Mouse (Mus musculus): ENCODE results near the gene Olfr427. TPM values are rescaled to one million over a fixed set of nuclear protein-coding genes. Genes with fewer than 3 reads are reported as not detected.
"Not testable (repeated sequence)": the region's sequence is repeated elsewhere in the genome, so short reads cannot be mapped to it uniquely, and the experiment has no call there.

Olfr427 gene
- not detected for polyA plus RNA-seq (2017; shearing (Covaris generic))

GRCm38 (mm10) chr1:174096591-174096990, at the start of gene Olfr427:
Olfr427 (plus strand) TSS chr1:174096891.
- no peak for ATAC-seq

DNA sequence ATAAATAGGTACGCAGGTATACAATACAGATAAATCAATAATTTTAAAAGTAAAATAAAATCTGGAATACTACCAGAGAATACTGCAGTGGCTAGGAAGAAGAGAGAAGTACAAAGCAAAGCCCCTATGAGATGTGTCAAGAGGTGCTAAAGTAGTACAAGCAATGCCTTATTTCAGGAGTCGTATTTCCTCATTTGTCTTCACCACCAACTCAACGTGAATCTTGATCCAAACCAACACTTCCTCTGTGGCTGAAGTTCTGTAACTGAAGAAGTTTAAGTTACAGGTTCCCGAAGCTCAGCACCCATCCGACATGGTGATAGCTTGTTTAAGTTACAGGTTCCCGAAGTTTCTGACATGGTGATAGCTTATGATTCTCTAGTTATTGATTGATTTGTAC, 48.5 kb upstream of the Olfr427 start:
- not testable (repeated sequence) for ATAC-seq

DNA sequence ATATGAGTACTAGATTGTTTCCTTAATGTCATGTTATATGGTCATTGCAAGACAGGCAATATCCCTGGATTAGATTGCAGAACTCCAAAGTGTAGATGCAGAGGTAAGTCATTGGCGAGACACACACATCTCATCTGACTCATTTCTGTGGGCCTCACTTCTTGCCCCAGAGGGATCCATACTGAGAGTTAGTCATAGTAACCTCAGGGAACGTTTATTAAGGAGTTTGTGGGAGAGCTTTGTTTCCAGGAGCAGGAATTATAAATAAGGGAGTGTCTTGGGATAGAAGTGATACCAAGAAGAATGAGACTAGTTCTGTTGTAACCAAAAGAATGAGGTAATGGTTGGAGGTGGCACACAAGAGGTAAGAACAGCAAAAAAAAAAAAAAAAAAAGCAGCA, 47.8 kb upstream of the Olfr427 start, which contains the start of gene Olfr432:
TSS of gene Olfr432 (plus strand) at position 313 of the 400 bp plus-strand sequence.
- ATAC-seq: no peak

DNA sequence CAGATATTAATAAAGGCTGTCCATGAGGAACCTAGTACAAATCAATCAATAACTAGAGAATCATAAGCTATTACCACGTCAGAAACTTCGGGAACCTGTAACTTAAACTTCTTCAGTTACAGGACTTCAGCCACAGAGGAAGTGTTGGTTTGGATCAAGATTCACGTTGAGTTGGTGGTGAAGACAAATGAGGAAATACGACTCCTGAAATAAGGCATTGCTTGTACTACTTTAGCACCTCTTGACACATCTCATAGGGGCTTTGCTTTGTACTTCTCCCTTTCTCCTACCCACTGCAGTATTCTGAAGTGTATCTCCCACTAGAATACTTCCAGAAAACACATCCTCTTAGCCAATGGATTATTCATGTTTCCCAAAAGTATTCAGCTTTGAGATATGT, 47.3 kb upstream of the Olfr427 start:
- ATAC-seq: not testable (repeated sequence)

DNA sequence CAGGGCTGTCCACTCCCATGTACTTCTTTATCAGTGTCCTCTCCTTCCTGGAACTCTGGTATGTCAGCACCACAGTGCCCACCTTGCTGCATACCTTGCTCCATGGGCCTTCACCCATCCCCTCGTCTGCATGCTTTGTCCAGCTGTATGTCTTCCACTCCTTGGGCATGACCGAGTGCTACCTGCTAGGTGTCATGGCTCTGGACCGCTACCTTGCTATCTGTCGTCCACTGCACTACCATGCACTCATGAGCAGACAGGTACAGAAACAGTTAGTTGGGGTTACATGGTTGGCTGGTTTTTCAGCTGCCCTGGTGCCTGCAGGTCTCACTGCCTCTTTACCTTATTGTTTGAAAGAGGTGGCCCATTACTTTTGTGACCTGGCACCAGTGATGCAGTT, 46.2 kb upstream of the Olfr427 start:
- ATAC-seq: no peak

GRCm38 (mm10) chr1:174051515-174051914, 45.2 kb upstream of the Olfr427 start:
- no peak for ATAC-seq

DNA sequence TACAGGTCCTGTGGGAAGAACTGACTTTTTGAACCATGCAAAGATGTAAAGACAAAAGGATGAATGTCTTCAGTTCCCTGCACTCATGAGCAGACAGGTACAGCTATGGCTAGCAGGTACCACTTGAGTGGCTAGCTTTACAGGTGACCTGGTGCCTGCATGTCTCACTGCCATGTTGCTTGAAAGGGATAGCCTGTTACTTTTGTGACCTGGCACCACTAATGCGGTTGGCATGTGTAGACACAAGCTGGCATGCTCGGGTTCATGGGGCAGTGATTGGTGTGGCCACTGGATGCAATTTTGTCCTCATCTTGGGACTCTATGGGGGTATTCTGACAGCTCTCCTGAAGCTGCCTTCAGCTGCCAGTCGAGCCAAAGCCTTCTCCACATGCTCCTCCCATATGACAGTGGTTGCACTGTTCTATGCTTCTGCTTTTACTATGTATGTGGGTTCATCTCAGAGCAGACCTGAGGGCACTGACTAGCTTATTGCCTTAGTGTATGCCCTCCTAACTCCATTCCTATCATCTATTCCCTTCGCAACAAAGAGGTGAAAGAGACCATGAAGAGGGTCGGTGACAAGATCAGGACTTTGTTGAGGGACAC, 44.7 kb upstream of the Olfr427 start:
- no peak for ATAC-seq

GRCm38 (mm10) chr1:174052981-174053380, 43.7 kb upstream of the Olfr427 start:
- ATAC-seq: no peak

DNA sequence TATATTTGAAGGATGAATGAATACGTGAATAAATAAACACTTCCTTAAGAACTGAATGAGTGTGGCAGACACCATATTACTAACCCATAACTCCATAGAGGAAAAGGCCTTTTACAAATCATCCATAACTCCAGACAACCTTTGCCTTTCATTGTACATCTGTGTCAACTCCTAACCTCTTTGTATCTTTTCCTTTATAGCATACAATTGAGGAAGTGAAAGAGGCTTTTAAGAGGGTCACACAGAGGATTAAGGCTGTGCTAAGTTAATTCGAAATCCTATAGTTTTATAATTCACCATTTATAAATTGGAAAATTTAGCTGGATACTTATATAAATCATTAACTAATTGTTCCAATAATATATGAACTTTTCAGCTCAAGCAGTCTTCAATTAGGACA, 41.4 kb upstream of the Olfr427 start:
- no peak for ATAC-seq

DNA sequence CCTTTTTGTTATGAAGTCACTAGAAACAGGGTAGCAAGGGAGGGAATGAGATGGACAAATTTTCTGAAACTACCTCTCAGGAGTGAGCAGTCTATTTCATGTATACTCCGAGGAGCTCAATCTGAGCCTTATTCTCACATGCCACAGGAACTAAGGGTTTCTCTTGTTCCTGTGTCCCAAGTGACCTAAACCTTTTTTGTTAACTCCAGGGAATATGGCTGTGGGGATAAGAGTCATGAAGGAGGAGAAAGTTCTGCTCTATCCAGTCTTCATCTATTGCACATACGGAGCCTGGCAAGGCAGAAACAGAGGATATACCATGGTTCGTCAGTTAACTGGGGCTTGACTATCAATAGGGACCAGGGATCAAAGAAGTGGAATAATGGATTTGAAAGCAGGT, 30.4 kb upstream of the Olfr427 start, which contains the start of gene Olfr430:
TSS of gene Olfr430 (plus strand) at position 301 of the 400 bp plus-strand sequence.
- ATAC-seq: no peak

GRCm38 (mm10) chr1:174084031-174084430, 12.7 kb upstream of the Olfr427 start, which contains the start of gene Olfr429:
Olfr429 (plus strand) TSS chr1:174084331.
- ATAC-seq: no peak

DNA sequence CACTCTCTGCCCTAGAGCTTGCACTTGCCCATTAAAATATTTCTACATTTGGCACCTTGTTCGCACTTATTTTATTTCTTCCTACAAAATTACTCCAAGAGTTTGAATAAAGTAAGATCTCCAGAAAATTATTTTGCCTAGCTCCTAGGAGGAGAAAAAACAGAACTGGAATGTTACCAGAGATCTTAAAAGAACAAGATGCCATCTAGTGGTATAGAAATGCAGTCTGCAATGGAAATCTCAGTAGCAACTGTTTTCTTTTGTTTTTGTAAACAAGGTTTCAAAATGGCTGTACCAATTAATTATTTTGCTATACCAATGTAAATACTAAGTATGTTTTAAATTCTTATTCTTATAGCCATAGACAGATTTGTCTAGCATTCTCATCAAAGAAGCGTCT, 7.0 kb downstream of the Olfr427 start:
- no peak for ATAC-seq

- no peak for ATAC-seq
Observed at GRCm38 (mm10) chr1:174121062-174121461, 24.4 kb downstream of the Olfr427 start, which contains the start of gene Olfr231. Olfr231 (minus strand) TSS chr1:174121162.

DNA sequence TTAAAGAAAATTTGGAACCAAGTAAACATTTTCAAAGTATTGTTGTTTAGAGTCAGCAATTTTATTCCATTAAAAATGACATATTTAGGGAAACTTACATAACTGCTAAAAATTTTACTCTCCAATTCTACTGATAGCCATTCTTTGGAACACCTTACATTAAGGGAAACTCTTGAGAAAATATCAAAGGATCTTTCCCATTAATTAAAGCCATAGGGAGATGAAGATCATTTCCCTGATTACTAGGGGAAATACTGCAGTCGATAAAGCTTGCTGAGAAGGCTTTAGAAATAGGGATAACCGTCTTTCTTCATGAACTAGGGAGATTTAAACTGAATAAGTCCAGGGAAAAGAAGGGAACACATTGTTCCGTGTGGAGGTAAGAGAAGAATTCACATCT, 34.5 kb downstream of the Olfr427 start, which contains the start of gene Olfr424:
TSS of gene Olfr424 (plus strand) at position 301 of the 400 bp plus-strand sequence.
- no peak for ATAC-seq

DNA sequence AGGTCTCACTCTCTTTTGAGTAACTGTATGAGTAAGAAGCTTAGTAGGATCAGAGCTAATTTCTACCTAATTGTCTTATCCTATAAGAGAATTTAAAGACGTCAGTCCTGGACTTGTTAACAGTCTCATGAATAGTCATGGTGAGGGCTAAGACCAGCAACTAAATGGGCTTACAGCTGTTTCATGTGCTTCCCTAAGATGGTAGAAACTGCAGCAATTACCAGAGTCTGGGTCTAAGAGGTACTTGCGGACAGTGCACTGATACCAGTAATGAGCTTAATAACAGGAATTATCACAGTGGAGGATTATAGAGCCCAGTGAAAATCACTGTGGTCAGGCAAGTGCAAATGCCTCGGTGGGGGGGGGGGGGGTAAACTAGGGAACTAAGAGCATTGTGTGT, 35.3 kb downstream of the Olfr427 start:
- no peak for ATAC-seq

GRCm38 (mm10) chr1:174141384-174141783, 44.7 kb downstream of the Olfr427 start:
- no peak for ATAC-seq

- no peak for ATAC-seq
Observed at GRCm38 (mm10) chr1:174146696-174147095, 50.0 kb downstream of the Olfr427 start.

- no peak for ATAC-seq
Observed at GRCm38 (mm10) chr1:174149289-174149688, 52.6 kb downstream of the Olfr427 start.

Other genes starting within 250 kb of the Olfr427 start
- 1 to 10 TPM; 3.1 to 3.2 TPM for gene Ifi211, start 183.8 kb upstream of the Olfr427 start, polyA plus RNA-seq (2017; shearing (Covaris generic))
- gene Mndal, start 154.4 kb upstream of the Olfr427 start, polyA plus RNA-seq (2017; shearing (Covaris generic)): 100 to 1,000 TPM; 388 to 517 TPM
- gene Ifi203, start 154.2 kb upstream of the Olfr427 start, polyA plus RNA-seq (2017; shearing (Covaris generic)): 100 to 1,000 TPM; 295 to 386 TPM
- gene Ifi202b, start 114.1 kb upstream of the Olfr427 start, polyA plus RNA-seq (2017; shearing (Covaris generic)): not detected
- not detected for gene Ifi205, start 65.1 kb upstream of the Olfr427 start, polyA plus RNA-seq (2017; shearing (Covaris generic))
- gene Olfr433, start 56.2 kb upstream of the Olfr427 start, polyA plus RNA-seq (2017; shearing (Covaris generic)): under 1 TPM in 1 of 2 experiments, not detected in 1; 0.15 TPM
- not detected for gene Olfr432, start 47.7 kb upstream of the Olfr427 start, polyA plus RNA-seq (2017; shearing (Covaris generic))
- gene Olfr430, start 30.3 kb upstream of the Olfr427 start, polyA plus RNA-seq (2017; shearing (Covaris generic)): not detected
- not detected for gene Olfr429, start 12.6 kb upstream of the Olfr427 start, polyA plus RNA-seq (2017; shearing (Covaris generic))
- gene Olfr231, start 24.3 kb downstream of the Olfr427 start, polyA plus RNA-seq (2017; shearing (Covaris generic)): not detected
- not detected for gene Olfr424, start 34.6 kb downstream of the Olfr427 start, polyA plus RNA-seq (2017; shearing (Covaris generic))
- gene Olfr420, start 58.7 kb downstream of the Olfr427 start, polyA plus RNA-seq (2017; shearing (Covaris generic)): not detected
- gene Spta1, start 75.9 kb downstream of the Olfr427 start, polyA plus RNA-seq (2017; shearing (Covaris generic)): under 1 TPM in 1 of 2 experiments, not detected in 1; 0.19 TPM
- gene Olfr419, start 155.2 kb downstream of the Olfr427 start, polyA plus RNA-seq (2017; shearing (Covaris generic)): not detected
- not detected for gene Mptx1, start 233.6 kb downstream of the Olfr427 start, polyA plus RNA-seq (2017; shearing (Covaris generic))